Mouse (Mus musculus) lung, postnatal 25 days (tissue): ENCODE measurements around the gene Galns.
"Not testable (repeated sequence)": the region's sequence is repeated elsewhere in the genome, so short reads cannot be mapped to it uniquely, and the experiment has no call there.

Source experiments
- DNase-seq: peaks from one replicate; pipeline ENCODE4 v3.0.0; 2022; ENCODE audit warnings: low spot score

The Galns gene

DNA sequence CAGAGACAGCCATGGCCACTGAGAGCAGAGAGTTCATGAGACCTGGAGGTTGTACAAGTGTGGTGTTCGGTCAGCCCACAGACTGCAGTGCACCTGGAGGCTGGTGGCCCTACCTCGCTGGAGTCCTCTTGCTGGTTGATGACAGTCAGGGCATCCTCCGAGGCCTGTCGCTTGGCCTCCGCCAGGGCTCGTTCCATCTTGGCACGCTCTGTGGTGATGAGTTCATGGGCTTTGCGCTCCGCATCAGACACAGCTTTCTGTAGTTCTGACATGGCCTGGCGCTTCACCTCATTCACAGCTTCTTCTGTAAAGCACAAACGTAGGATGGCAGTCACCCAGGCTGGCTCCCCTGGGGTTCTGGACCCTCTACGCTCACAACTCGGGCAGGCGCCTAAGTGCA is 21.9 kb upstream of the Galns start:
- no peak for DNase-seq

DNA sequence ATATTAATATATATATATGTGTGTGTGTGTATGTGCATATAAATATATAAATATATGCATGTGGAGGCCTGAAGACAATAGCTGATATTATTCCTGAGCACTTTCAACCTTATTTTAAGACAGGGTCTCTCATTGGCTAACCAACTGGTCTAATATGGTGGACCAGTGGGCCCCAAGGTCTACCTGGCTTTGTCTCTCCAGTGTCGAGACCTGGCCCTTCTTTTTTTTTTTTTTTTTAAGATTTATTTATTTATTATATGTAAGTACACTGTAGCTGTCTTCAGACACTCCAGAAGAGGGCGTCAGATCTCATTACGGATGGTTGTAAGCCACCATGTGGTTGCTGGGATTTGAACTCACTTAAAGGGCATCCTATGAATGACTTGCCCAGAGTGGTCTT is 20.9 kb upstream of the Galns start:
- not testable (repeated sequence) for DNase-seq

GRCm38 (mm10) chr8:122630696-122631095 is 19.4 kb upstream of the Galns start:
- no peak for DNase-seq

DNA sequence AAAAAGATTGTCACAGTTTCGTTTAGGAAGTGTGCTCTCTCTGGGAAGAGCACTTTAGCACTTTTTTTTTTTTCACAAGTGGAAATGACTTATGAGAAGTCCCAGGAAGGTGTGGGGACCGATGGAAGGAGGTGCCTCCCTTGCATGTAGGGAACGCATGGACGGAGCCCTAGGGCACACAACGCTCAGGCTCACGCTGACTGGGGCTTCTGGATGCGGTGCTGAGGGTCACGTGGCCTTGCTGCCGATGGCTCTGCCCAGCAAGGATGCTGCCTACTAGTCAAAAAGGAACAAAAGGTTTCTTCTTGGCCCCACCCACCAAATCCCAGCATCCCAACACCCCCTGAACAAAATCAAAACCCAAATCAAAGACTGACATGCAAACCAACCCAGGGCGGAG is 18.1 kb upstream of the Galns start:
- DNase-seq = no peak

- no peak for DNase-seq
Observed at GRCm38 (mm10) chr8:122626896-122627295, 15.6 kb upstream of the Galns start.

DNA sequence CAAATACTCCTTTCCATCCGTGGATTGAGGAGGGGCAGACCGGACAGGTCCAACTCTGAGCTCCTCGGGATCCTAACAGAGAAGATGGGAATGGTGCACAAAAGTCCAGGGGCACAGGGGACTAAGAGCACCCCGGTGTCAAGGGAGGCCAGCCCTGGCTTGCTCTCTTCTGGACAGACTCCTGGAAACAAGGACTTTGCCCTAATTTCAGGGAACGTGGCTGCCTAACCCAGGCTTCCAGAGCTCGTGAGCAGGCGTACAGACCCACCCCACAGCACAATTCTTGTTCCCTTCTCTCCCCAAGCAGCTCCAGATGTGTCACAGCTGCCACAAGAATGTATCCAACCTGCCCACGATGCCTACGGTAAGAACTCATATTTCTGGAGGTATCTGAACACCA is 14.5 kb upstream of the Galns start:
- no peak for DNase-seq

- no peak for DNase-seq
Observed at GRCm38 (mm10) chr8:122624653-122625052, 13.4 kb upstream of the Galns start.

DNA sequence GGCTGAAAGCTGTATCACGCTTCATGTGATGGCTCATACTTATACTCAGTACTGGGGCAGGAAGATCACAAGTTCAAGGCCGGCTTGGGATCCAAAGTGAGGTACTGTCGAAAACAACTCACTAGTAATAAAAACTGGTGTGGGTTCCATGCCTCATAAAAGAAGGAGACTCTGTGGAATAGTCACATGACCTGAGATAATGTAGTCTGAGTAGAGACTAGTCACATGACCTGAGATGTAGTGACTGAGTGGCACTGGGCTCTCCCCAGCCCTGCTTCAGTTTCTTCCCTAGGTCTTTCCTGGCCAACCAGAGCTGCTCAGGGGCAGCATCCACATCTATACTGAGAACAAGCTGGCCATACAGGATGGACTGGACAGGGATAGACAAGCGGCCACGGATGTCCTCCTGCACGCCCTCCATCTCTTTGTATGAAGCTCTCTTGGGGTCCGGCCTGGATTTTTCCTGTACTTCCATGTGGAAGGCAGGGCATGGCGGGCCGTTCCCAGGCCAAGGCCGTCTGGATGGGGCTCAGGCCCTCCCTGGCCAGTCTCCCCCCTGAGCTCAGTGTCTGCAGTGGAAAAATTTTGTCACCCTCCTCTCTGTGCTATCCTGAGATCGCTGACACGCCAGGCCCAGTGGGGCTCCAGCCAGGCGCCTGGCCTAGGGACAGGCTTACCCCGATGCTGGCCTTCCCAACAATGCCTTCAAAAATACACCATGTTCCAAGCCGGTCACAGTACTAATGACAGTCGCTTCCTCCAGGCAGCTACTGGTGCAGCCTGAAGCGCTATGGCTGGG is 12.8 kb upstream of the Galns start:
- DNase-seq = peak; percentile 27

DNA sequence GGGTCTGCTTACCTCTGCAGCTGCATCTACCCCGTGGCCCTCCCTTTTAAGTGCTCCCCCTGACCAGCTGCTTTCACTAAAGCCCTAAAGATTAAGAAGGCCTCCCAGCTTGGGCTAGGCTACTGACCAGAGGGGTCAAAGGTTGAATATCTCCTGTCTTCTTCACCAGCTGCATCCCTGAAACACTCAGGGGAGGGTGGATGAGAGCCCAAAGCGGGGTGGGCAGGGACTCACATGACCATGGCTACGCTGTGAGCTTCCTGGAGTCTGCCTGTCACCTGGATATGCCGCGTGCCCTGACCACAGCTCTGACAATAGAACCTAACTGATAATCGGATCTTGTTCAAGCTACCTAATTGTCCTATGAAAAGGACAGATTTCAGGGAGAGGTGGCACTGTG is 11.5 kb upstream of the Galns start, which contains the start of gene Pabpn1l:
Pabpn1l (minus strand) TSS at position 13 of the 400 bp plus-strand sequence.
- DNase-seq = no peak

DNA sequence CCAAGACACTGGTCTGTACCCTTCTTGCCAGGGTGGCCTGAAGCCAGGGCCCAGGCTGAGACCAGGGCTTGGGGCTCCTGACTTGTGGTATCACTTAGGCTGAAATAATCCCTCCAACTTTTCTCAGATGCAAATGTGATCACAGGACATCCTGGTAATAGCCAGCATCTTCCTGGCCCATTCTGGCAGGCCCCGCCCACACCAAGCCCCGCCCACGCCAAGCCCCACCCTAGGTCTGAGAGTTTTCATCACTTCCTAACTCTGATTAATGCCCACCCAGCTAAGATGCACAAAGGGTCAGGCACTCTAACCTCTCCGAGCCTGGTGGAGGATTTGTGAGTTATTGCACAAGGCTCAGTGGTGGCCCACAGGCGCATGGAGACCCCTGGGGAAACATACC is 9.2 kb upstream of the Galns start:
- DNase-seq = no peak

DNA sequence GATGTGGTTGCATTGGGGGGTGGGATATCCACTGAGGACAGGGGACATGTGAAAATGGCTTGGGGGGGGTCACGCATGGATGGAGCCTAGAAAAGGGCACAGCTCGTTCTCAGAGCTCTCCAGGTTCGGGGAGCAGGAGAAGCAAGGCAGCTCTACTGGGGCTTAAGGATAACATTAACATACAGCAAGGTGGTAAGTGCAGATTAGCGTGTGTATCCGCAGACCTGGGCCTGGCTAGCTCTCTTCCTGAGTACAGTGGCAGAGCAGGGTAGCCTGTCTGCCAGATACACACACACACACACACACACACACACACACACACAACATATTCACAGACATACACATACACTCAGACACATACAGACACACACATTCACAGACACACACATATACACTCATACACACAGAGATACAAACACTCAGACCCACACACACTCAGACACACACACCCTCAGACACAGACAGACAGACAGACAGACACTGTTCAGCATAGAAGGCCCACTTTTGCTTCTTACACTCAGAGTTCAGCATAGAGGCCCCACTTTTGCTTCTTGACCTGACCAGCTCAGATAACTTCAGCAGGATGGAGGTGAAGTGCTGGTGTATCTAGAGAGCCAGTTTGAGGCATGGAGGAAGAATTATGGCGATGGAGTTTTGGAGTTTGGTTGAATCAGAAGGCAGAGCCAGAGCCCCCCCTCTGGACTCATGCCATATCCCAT is 7.6 kb upstream of the Galns start:
- no peak for DNase-seq

GRCm38 (mm10) chr8:122617947-122618546 is 6.8 kb upstream of the Galns start:
- DNase-seq = peak; percentile 88

- DNase-seq = peak; percentile 52
Observed at GRCm38 (mm10) chr8:122616181-122616905, 5.1 kb upstream of the Galns start.

- no peak for DNase-seq
Observed at GRCm38 (mm10) chr8:122610612-122611277, 518 bp downstream of the Galns start.

- DNase-seq = no peak
Observed at GRCm38 (mm10) chr8:122610209-122610608, 1.1 kb downstream of the Galns start.

- no peak for DNase-seq
Observed at GRCm38 (mm10) chr8:122606810-122607209, 4.5 kb downstream of the Galns start.

DNA sequence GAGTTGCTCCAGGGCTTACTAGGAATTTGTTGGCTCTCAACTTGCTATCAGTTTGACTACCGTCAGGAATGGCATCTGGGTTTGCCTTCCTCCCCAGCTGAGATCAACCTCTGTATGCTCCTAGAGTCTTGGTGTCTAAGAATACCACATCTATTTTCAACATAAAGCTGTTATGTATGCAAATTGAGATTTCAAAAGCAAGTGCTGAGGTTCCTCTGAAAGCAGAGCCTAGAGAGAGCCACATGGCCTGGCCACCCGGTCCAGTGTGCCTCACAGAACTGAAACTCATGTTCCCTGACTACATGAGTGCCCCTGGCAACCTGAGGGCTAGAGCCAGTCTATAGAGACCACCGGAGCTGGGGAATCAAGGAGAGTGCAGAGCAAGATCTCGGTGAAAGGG is 5.9 kb downstream of the Galns start:
- DNase-seq = no peak

- no peak for DNase-seq
Observed at GRCm38 (mm10) chr8:122604640-122605039, 6.6 kb downstream of the Galns start.

DNA sequence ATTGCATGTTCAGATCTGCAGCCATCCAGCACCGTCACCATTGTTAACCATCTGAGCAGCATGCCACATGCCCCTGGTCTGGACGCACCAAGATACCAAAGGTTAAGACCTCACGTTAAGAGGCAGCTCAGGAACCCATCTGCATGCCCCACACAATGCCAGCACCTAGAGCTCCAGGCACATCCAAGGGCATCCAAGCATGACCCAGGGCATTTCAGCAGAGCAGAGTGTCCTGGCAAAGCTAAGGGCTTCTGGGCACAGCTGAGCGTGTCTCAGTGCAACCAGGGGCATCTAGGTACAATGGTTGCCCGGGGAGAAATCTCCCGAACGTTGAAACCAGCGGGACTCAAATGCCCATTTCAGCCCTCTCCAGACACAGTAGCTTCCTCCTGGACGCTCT is 10.6 kb downstream of the Galns start:
- DNase-seq = no peak

DNA sequence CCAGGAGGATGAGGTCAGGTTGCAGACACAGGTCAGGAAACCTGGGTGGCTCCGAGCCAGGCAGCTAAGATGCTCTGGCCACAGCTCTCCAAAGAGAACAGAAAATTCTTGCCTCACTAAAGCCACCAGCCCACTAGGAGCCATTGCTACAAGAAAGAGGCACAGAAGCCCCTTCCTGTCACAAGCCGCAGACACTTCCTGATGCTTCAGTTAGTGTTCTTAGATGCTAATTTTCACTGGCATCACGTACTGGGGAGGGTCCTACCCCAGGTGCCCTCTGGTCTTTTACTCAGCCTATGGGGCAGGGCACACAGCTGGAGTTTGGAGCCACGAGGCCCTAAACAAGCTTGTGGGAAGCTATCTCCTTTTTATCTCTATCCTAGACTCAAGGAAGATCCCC is 15.2 kb downstream of the Galns start:
- no peak for DNase-seq

DNA sequence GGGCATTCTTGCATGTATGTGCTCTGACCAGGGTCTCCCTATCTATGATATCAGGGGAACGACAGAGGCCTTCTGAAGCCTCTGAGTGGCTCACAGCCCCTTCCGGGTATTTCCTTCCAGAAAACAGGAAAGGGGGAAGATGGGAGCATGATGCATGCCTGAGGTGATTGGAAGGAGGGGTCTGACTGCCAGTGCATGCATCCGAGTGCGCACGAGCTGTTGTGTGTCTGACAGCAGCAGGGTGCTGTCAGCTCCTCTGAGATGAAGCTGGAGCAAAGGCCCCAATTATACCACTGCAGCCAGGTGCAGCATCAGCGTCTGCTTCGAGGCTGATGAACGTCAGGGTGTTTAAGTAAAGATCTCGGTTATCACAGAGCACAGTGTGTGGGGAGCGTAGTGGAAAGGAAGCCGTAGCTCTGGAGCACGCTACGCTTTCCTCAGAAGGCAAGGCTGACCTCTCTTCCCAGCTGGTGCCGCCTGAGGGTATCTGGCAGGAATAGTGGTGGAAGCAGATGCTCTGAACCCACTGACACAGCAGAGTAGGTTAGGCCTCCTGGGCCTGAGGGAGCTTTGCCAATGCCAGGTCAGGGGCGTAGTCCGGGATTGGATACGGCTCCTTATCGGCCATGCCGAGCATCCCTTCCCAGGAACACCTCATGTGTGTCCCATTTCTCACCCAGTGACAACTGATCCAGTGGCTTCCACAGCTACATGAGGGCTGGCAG is 17.3 kb downstream of the Galns start:
- DNase-seq = no peak
